Mouse (Mus musculus) limb, embryonic 14.5 days (tissue): ENCODE results near the gene Plce1. TPM values are rescaled to one million over a fixed set of nuclear protein-coding genes. Genes with fewer than 3 reads are reported as not detected.

Experiments
- ATAC-seq: fragments of 200-750 bp; cut with Nextera tagmentation; 2 replicates; pipeline ENCODE4 v1.8.0; 2017; ENCODE audit warnings: low read depth, moderate number of reproducible peaks, moderate TSS enrichment; ENCODE audit not compliant: low FRiP score
- DNase-seq: peaks from one replicate; pipeline ENCODE4 v3.0.0-alpha.2; 2015; ENCODE audit warnings: low spot score
- H3K27ac ChIP-seq: fragments of 300-500 bp; sonication (generic); replicated peaks from 2 replicates; pipeline ENCODE4 v1.5.1; 2014; ENCODE audit warnings: low read depth, mild to moderate bottlenecking, low read length, moderate library complexity, mixed read lengths
- H3K27me3 ChIP-seq: fragments of 300-500 bp; sonication (generic); 2 replicates; pipeline ENCODE4 v1.6.1; 2014; ENCODE audit warnings: low read length, mixed read lengths; ENCODE audit not compliant: control insufficient read depth, insufficient read depth
- H3K36me3 ChIP-seq: fragments of 300-500 bp; sonication (generic); 2 replicates; pipeline ENCODE4 v1.6.1; 2014; ENCODE audit warnings: mild to moderate bottlenecking, low read length, moderate library complexity, mixed read lengths; ENCODE audit not compliant: control insufficient read depth, insufficient read depth
- H3K4me1 ChIP-seq: fragments of 300-500 bp; sonication (generic); 2 replicates; pipeline ENCODE4 v1.6.1; 2014; ENCODE audit warnings: antibody characterized with exemption, low read length, mixed read lengths; ENCODE audit not compliant: control insufficient read depth, insufficient read depth
- H3K4me2 ChIP-seq: fragments of 300-500 bp; sonication (generic); replicated peaks from 2 replicates; pipeline ENCODE4 v1.6.1; 2014; ENCODE audit warnings: low read depth, mild to moderate bottlenecking, low read length, moderate library complexity; ENCODE audit not compliant: severe bottlenecking
- H3K4me3 ChIP-seq: fragments of 300-500 bp; sonication (generic); replicated peaks from 2 replicates; pipeline ENCODE4 v1.5.1; 2014; ENCODE audit warnings: low read length
- H3K9ac ChIP-seq: fragments of 300-500 bp; sonication (generic); 2 replicates; pipeline ENCODE4 v1.6.1; 2014; ENCODE audit warnings: mild to moderate bottlenecking, low read depth, low read length, moderate library complexity; ENCODE audit not compliant: severe bottlenecking
- H3K9me3 ChIP-seq: fragments of 300-500 bp; sonication (generic); 2 replicates; pipeline ENCODE4 v1.6.1; 2016; ENCODE audit warnings: low read length; ENCODE audit not compliant: control insufficient read depth
- POLR2A ChIP-seq: fragments of 200-500 bp; IDR thresholded peaks from 2 replicates; pipeline ENCODE4 v1.8.0; 2012; ENCODE audit warnings: inconsistent platforms, mild to moderate bottlenecking, moderate library complexity, borderline replicate concordance; ENCODE audit not compliant: insufficient read depth, insufficient read length; ENCODE audit errors: extremely low read depth
- WGBS: fragments of 180-500 bp; shearing (Covaris S2); extraction: QIAGEN DNeasy Blood & Tissue Kit; methylation state at CpG from one replicate; pipeline ENCODE4 v1.1.7; 2014; 5-methylcytosine and 5-hydroxymethylcytosine counted together
- polyA plus RNA-seq, 2 experiments: library from polyadenylated mRNA; depleted of rRNA in 1 of 2; stranded (reverse) in 1 of 2; unstranded in 1 of 2; fragments of >200 nt; fragmentation: Nextera tagmentation in 1 of 2; extraction: Ambion mirVana in 1 of 2; gene quantifications; 2 replicates each; pipeline versions ENCODE4 v1.2.1 to v1.2.3; 2012 to 2014

The Plce1 gene
- polyA plus RNA-seq, 2 experiments, result 12.6 to 13.3 TPM

- peaks cover 6% of the 10 kb centered on the region; the same call in 1 of the 2 replicates for H3K36me3 ChIP-seq
- WGBS, result 86% methylated on average over 6 of the region's 6 CpGs
- H3K27ac ChIP-seq, result no peak overlapping the region
- no peaks in the 10 kb centered on the region for H3K9me3 ChIP-seq
- H3K4me2 ChIP-seq, result no peak overlapping the region
- H3K4me1 ChIP-seq, result no peaks in the 10 kb centered on the region
- no peak for DNase-seq
- no peaks in the 10 kb centered on the region for H3K27me3 ChIP-seq
- no peak for ATAC-seq
- H3K9ac ChIP-seq, result no peak overlapping the region
- H3K4me3 ChIP-seq, result no peak overlapping the region
- TF ChIP-seq POLR2A, result no peak
Observed at GRCm38 (mm10) chr19:38706449-38706848, 225.5 kb downstream of the Plce1 start.

- Histone ChIP-seq H3K36me3 (peaks cover 4% of the 10 kb centered on the region; the same call in 1 of the 2 replicates), H3K9ac (no peak overlapping the region), H3K9me3 (no peaks in the 10 kb centered on the region), H3K4me1 (no peaks in the 10 kb centered on the region), H3K4me2 (no peak overlapping the region), H3K27ac (no peak overlapping the region), H3K27me3 (no peaks in the 10 kb centered on the region), H3K4me3 (no peak overlapping the region)
- WGBS, result 75% methylated on average over 2 of the region's 2 CpGs
- DNase-seq (no peak), ATAC-seq (no peak)
- no peak for TF ChIP-seq POLR2A
Observed at GRCm38 (mm10) chr19:38709376-38709775, 228.5 kb downstream of the Plce1 start.

GRCm38 (mm10) chr19:38721808-38722207, 240.9 kb downstream of the Plce1 start:
- peaks cover 9% of the 10 kb centered on the region for H3K4me1 ChIP-seq
- WGBS, result 94% methylated on average over 4 of the region's 4 CpGs

GRCm38 (mm10) chr19:38722982-38723381, 242.1 kb downstream of the Plce1 start:
- ATAC-seq (no peak), DNase-seq (no peak)
- Histone ChIP-seq H3K27ac (no peak overlapping the region), H3K4me2 (no peak overlapping the region), H3K36me3 (peaks cover 25% of the 10 kb centered on the region), H3K9ac (no peak overlapping the region), H3K27me3 (no peaks in the 10 kb centered on the region), H3K4me1 (peaks cover 9% of the 10 kb centered on the region), H3K4me3 (no peak overlapping the region), H3K9me3 (no peaks in the 10 kb centered on the region)
- 82% methylated on average over 6 of the region's 6 CpGs for WGBS
- no peak for TF ChIP-seq POLR2A

More at GRCm38 (mm10) chr19:38721808-38722207, 240.9 kb downstream of the Plce1 start:
- Histone ChIP-seq H3K36me3 (peaks cover 29% of the 10 kb centered on the region), H3K4me3 (no peak overlapping the region), H3K9ac (no peak overlapping the region), H3K27me3 (no peaks in the 10 kb centered on the region), H3K9me3 (no peaks in the 10 kb centered on the region), H3K27ac (no peak overlapping the region), H3K4me2 (no peak overlapping the region)
- DNase-seq (no peak), ATAC-seq (no peak)
- no peak for TF ChIP-seq POLR2A

GRCm38 (mm10) chr19:38723969-38724368, 243.1 kb downstream of the Plce1 start:
- H3K36me3 ChIP-seq, result peaks cover 24% of the 10 kb centered on the region
- H3K4me1 ChIP-seq, result peaks cover 9% of the 10 kb centered on the region
- WGBS, result 46% methylated on average over 5 of the region's 5 CpGs
- H3K27ac ChIP-seq, result no peak overlapping the region
- DNase-seq (peak; percentile 90), ATAC-seq (peak; percentile 62; the same call in 1 of the 2 replicates)
- TF ChIP-seq POLR2A, result no peak
- no peak overlapping the region for H3K9ac ChIP-seq
- H3K4me3 ChIP-seq, result no peak overlapping the region
- no peaks in the 10 kb centered on the region for H3K27me3 ChIP-seq
- no peaks in the 10 kb centered on the region for H3K9me3 ChIP-seq
- no peak overlapping the region for H3K4me2 ChIP-seq

- peaks cover 18% of the 10 kb centered on the region; the same call in 1 of the 2 replicates for H3K36me3 ChIP-seq
- no peak overlapping the region for H3K4me2 ChIP-seq
- H3K4me1 ChIP-seq, result peaks cover 2% of the 10 kb centered on the region; the same call in 1 of the 2 replicates
- no peak overlapping the region for H3K9ac ChIP-seq
- H3K27me3 ChIP-seq, result no peaks in the 10 kb centered on the region
- no peak overlapping the region for H3K27ac ChIP-seq
- no peak for ATAC-seq
- no peak overlapping the region for H3K4me3 ChIP-seq
- no peak for TF ChIP-seq POLR2A
- no peaks in the 10 kb centered on the region for H3K9me3 ChIP-seq
- WGBS, result 70% methylated on average over 6 of the region's 6 CpGs
- DNase-seq, result no peak
Observed at GRCm38 (mm10) chr19:38728842-38729241, 247.9 kb downstream of the Plce1 start.
